Mouse (Mus musculus): ENCODE results near the gene Casc3.

The Casc3 gene

DNA sequence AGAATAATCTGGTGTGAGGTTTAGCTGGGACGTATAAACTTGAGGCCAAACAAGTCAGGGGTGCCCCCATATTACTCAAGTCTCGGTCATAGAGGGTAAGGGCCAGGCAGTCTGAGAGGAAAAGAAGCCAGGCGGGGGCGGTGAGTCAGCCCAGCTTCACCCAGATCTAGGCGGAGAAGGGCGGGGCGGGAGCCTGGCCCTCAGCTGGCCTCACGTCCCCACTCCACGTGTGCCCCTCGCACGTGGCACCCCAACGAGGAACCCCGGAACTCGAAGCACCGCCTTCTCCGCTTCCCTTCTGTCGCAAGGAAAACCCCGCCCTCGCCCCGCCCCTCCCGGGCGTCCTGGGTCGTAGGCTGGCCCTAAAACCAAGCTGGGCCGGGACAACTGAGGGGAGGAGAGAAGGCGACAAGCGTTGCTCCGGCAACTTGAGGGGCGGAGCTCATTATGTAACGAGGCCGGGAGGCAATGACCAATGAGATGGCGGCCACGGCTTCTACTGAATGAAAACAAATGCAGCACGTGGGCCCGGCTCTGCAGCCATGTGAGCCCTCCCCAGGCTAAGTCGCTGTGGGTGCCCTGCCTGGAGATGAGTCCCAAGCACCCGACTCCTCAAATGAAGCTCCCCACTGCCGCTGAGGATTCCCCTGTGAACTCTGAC is 30.9 kb upstream of the Casc3 start:
- peak; percentile 100 for DNase-seq (ENCODE audit: low spot score)

DNA sequence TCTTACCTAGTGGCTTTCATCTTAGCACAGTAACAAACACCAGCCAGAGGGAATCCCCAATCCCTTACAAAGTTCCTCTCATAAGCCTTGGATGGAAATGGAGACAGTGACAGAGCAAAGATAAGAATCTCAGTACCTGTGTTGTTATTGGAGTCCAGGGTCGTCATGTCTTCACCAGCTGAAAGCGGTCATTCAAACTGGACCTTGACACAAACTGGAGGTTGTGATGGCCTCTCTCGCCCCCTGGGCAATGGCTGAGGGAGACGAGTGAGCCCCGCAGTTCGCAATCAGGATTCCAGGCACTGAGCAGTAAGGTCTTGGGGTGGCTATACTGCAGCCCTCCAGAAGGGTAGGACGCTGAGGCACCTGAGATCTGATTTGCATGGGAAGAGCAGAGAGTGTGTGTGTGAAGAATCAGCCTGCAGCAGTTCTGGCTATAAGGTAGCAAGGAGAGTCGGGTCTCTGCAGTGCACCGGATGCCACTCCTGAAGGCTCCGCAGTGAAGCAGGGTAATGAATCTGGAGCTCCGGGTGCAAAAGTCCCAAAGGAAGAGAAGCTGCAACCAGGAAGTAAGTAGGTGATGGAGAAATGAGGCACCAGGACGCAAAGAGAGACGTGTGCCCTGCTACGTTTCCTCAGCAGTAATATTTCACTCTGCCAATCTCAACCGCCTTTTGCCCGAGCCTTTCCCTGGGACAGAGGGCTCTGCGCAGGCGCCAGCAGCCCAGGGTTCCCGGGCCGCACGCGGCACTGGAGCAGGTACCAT is 29.9 kb upstream of the Casc3 start, which contains the start of gene Nr1d1:
TSS of gene Nr1d1 (minus strand) at position 752 of the 766 bp plus-strand sequence.
- no peak for DNase-seq (ENCODE audit: low spot score)

DNA sequence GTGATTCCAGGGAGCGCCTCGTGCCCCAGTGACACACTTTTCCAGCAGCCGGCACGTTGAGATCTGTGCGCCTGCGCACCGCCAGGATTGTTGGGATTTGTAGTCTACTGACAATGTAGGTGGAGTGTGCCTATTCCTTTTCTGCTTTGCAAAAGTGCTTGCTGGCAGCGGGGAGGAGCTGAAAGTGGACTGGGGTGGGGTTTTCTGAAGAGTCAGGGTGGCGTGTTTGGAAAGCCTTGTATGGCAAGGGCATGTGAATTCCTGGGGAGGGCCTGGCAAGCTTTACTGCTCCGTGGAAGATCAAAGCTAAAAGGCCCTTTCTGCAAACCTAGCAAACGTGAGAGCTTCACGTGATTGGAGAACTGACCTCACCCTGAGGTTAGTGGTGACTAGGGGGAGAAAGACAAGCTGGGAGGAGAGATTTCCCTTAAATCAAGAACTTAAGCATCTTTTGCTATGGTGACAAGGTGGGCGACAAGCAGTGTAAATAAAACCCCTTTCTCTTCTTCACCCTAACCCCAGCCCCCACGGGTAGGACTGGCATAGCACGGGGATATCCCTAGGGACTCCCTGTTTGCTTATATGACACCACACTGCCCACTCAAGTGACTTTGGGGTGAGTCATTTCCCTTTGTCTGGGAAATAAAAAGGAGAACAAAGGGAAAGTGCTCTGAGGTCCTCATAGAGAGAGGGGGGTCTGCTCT is 29.2 kb upstream of the Casc3 start:
- peak; percentile 100 for DNase-seq (ENCODE audit: low spot score)

DNA sequence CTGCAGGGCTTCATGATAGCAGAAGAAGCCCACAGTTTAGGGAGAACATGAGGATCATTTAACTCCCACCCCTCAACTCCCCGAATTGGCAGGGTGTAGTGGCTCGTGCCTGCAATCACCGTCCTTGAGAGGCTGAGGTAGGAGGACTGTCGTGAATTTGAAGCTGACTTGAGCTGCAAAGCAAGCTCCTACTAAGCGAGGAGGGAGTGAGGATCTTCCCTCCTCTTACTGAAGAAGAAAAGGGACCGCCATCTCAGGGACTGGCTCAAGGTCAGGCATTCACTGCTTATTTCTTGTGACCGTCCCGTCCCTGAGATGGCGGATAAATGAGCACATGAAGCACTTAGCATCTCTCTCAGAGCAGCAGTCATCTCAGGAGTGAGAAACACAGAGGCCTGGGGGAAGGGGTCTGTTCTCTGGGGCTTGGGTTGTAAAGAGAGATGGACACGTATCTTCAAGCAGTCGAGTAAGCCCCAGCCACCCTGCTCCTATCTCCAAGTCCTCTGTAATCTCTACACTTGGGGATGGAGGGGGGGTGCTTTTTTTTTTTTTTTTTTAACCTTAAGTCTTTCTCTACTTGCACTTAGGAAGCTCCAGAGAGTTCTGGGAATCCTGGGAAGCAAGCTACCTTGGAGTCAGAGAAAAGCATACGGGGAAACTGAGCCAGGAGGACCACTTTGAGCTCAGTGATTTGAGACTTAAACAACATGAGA is 28.5 kb upstream of the Casc3 start:
- no peak for DNase-seq (ENCODE audit: low spot score)

DNA sequence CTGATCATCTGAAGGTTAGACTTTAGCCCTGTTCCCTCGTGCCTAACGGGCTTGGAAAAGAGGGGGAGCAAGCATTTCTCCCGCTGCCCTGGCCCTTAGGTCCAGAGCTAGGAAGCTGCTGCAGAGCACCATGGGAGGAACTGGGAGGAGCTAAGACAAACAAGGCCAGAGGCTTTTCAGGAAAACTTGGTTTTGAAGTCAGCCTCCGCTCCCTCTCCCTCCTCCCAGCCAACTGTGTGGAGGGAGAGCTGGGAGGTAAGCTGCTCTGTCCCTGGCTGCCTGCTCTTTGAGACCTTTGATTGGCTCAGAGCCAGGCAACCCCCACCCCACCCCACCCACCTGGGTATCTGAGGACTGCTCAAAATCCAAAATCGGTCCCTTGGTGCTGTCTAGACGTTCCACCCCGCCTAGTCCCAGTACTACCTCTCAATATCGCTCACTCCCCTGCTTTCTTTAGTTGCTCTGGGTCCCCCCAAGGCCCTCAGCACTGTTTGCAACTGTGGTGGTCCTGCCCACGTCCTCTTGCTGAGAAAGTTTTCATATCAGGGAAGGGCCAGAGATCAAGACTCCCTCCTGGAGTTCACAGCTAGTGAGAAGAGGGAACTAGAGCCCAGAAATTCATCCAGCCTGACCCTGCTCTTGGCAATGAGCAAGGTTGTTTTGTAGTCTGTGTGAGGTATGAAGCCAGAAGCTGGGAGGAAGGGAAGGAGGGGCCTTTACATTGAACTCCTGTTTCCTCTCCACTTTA is 27.7 kb upstream of the Casc3 start:
- DNase-seq (ENCODE audit: low spot score), result peak; percentile 78

DNA sequence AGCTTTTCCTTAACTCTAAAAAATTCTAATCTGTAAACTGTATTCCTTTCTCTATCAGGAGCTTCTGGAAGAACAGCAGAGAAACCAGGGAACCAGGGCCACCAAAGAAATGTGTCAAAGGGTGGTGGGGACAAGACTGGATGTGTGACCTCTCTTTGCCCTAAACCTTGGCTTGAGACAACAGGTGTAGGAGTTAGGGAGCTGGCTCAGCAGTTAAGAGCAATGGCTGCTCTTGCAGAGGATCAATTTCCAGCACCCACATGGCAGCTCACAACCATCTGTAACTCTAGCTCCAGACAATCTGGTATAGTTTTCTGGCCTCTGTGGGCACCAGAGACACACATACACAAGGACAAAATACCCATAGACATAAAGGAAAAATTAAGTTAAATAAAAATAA is 26.8 kb upstream of the Casc3 start:
- no peak for DNase-seq (ENCODE audit: low spot score)

DNA sequence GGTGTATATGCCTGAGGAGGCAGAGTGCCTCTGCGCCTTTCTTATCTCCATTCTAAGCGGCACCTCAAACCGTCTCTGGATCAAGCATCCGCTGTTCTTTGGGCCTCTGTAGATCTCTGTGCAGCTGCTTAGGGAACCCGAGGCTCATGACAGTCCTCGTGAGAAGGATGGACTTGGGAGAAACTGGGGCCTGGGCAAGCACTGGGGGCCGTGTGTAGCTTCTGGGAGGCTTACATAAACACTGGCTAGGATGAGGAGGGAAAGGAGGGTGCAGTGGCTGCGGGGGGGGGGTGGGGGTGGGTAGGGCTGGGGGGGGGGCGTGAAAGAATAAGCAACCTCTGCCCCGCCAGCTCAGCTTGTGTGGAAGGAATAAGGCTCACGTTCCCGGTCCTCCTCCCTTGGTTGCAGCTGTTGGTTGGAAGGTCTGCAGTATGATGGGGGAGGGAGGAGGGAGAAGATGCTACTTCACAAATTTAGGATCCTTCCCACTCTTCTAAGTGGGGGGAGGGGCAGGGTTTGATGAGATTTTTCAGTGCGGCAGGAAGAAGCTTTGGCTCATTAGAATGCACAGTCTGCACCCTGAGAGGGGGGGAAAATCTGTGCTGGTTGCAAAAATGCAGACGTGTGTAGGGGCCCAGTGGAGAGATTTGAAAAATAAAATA is 22.7 kb upstream of the Casc3 start:
- DNase-seq (ENCODE audit: low spot score), result no peak

DNA sequence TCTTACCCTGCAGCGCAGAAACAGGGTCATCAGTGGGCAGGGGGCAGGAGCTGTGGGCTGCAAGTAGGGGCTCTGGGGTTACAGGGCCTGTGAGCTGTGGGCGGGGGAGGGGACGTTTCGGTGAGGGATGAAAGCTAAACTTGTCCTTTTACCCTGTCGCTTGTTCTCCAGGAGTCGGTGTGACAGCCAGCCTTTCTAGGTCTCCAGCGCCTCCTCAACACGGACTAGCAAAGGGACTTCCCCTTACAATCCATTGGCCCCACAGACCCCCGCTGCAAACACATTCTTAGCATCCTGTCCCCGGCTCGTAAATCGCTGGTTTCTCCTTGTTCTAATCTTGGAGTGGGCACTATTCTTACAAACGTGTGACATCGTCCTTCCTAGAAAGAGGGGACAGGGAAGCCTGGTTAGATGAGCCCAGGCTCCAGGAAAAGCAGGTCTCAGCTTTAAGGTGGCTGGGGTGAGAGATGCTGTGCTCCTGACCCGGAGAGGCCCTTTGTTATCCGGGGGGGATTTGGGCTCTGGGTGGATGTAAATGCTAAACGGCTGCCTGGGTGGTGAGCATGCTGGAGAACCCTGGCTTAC is 22.0 kb upstream of the Casc3 start:
- DNase-seq (ENCODE audit: low spot score), result no peak

DNA sequence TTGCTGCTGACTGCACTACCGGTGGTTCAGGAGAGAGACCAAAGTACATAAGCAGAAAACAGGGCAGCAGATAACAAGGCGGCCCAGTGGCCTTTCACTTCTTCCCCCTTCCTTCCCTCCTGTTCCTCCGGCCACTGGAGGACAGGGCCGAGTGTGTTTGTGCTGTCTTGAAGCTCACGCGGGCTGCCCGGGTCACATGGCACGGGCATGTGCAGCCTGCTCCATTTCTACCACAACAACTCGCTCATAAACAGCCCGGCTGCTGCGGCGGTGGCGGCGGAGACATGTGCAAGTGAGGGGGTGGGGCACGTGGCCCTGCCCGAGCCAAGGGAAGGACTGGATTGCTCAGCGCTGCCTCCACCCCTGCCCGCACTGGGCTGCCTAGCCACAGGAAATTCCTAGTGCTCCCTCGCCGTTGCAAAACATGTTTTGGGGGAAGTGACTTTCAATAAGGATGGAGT is 21.4 kb upstream of the Casc3 start:
- DNase-seq (ENCODE audit: low spot score), result peak; percentile 98

DNA sequence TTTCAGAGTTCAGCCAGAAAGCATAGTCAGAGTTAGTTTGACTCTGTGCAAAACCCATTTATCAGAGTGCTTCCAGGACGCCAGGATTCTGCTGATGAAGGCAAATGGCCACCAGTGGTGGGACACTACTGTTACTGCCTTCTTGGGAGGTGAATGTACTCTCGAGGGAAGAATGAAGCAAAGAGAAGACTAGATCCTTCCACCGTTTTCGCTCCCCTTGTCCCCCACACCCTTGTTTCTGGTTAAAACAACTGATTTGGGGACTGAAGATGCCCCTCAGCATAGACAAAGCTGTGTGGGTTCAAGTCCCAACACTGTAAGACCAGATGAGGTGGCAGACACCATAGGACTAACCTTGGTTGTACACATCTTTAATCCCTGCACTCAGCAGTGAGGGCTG is 20.6 kb upstream of the Casc3 start:
- no peak for DNase-seq (ENCODE audit: low spot score)

DNA sequence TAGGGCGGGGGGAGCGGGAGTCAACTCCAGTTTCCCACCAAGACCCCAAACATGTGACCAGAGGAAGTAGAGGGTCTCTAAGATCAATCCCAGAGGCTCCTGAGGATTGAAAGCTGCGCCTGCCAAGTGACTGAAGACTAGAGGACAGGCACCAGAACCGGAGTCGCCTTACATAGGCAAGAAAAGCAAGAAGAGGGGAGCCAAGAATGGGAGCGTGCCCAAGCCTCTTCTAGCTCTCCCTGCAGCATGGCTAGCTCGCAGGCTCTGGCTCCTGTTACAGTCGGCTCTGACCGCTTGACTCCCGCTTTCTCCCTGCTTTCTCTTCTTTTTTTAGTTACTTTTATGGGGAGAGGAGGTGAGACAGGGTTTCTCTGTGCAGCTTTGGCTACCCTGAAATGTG is 19.5 kb upstream of the Casc3 start:
- no peak for DNase-seq (ENCODE audit: low spot score)

DNA sequence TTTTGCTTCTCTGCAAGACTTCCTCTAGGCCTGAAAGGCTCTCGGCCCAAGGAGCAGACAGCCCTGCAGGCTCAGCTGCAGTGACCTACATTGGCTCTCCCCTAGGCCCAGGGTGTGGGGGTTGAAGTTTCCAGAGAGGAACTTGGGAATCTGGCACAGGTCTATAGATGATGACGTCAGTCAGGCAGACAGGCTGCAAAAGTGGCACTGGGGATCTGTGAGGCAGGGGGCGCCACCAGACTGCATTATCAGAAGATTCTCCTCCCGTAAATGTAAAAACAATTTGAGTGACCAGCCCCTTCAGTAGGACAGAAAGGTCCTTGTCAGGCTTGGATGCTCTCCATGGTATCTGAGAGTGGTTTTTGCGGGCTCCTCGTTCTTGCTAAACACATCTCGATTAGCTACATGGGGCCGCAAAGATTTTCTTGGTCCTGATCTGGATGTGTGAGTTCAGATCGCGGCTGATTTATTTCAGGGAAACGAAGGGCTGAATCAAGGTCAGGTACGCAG is 18.9 kb upstream of the Casc3 start:
- peak; percentile 79 for DNase-seq (ENCODE audit: low spot score)

DNA sequence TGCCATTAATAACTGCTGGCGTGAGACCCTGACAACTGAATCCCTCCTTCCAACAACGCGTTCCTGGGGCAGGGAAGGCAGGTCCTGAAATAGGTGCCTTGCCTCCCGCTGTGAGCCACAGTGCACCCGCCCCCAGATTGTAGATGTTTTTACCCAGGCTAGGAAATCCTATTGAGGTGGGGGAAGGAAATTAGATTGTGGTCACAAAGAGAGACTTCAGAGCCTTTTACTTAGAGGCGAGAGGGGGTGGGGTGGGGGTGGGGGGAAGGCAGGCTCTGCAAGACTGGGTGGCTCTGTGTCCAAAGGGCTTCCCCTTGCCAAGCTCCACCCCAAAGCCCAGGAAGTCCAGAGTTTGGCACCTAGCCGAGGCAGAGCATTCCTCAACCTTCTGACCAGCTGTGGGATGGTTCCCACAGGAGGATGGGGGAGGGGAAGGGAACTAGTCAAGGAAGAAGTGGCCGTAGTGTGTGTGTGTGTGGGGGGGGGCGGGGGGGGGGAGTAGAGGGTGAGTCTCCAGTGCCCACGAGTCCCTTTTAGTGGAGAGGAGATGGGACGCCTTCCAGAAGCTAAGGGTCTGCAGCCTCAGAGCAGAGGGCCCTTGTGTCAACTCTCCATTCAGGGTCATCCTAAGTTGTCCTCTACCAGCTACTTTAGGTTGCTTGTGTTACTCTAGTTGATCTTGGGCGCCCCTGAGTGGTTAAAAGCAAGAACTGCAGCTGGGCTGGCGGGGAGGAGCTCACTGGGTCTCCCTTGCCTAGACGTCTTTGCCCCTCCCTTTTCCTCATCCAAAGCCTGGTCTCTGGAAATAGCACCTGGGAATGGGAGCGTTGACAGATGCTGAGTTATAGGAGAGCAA is 18.1 kb upstream of the Casc3 start:
- DNase-seq (ENCODE audit: low spot score), result peak; percentile 90

DNA sequence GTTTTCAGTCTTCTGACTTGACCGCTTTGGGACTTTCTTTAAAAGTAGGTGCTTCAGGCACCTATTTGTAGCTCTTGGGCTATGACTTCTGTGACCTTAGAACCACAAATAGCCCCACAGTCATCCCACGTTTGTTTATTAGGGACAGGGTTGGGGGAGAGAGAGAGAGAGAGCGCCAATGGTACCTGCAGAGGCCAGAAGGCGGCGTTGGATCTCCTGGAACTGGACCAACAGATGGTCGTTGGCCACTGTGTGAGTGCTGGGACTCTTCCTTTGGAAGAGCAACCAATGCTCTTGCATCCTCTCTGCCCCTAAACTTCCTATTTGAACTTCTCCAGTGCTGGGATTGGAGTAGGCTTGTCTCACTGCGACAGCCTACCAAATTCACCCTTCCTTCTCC is 17.5 kb upstream of the Casc3 start:
- DNase-seq (ENCODE audit: low spot score), result no peak

DNA sequence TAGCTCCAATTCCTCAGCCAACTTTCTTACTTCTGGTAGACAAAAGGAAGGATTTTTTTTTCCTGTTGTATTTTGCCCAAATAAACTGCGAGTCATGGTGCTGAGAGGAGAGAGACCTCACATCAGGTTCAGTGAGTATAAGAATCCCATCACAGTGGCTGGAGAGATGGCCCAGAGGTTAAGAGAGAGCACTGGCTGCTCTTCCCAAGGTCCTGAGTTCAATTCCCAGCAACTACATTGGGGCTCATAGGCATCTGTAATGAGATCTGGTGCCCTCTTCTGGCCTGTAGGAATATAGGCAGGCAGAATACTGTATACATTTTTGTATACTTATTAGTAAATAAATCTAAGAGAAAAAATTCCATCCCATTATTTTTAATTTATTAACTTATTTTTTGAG is 17.0 kb upstream of the Casc3 start:
- no peak for DNase-seq (ENCODE audit: low spot score)

DNA sequence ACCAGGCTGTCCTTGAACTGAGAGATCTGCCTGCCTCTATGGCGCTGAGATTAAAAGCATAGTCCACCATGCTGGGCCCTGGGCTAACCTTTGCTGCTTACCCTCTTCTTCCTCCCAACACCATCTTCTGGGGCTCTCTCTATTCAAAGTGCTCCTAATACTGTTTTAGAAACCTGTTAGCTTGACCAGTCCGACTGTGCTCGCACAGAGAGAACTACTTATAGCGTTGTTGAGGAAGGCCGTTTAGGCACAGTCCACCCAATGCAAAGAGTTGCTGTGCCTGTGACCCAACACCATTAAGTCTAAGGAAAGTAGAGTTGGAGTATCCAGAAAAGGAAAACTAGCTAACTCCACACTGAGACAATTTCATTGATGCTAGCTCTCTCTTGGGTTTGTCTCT is 16.6 kb upstream of the Casc3 start:
- no peak for DNase-seq (ENCODE audit: low spot score)

DNA sequence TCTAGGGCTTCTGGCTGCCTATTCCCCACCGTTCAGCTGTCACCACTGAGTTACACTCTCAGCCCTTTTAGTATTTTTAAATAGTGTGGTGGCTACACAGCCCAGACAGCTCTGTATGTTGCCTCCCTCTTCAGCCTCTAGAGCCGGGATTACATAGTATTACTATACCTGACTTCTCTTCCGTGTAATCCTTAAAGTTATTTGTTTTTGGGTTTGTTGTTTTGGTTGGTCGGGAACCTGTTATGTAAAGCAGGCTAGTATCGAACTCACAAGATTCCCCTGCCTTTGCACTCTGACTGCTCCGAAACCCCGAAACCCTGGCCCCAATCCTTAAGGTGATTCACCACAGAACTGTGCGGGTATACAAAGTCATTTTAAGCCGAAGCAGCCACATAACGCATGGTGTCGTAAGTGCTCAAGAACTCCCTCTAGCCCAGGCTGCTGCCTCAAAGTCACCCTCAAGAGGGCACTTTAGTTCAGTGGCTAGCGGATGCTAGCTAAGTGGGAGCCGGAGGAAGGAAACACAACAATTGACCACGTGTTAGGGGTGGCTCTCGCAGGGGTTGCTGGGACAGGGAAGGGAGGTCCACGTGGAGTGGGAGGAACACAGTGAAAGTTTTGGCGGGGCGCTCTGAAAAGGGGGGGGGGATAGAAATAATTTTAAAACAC is 16.0 kb upstream of the Casc3 start:
- peak; percentile 92 for DNase-seq (ENCODE audit: low spot score)

DNA sequence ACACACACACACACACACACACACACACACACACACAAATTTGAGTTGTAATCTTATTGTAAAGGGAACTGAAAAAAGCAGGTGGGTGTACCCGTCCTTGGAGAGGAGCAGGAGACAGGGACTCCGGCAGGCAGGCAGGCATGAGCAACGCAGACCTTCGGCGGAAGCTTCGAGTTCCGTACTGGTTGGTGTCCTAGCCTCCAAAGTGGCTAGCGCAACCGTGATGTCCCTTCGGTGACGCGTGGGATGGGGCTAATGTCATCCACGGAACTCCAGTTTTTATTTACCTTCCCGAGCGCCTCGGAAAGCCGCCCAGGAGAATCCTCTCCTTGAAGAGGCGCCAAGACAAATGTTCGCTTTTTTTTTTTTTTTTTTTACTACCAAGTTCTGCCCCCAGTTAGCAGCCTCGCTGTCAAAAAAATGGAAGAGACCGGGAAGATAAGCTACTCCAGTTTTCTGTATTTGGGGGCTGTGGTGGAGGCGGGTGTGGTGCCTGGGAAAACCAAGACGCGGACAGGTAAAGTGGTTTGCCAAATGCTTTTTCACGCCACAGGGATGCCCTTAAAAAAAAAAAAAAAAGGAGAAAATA is 15.4 kb upstream of the Casc3 start:
- no peak for DNase-seq (ENCODE audit: low spot score)

DNA sequence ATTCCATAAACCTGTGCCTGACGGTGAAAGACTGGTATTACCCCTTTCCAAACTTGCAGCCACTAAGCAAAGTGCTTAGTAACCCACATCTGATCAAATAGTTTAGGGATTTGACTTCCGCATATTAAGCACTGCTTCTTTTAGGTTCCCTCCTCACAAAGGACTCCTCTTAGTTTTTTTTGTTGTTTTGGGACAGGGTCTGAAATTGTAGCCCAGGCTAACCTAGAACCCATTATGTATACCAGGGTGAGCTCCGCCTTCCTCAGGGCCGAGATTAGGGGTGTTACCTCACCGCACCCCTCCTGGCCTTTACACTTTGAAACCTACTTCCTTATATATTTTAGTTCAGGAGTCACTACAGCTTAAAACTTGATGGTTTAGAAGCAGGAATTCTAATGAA is 14.9 kb upstream of the Casc3 start:
- DNase-seq (ENCODE audit: low spot score), result no peak

Data from ovary, adult 18-20 months (tissue).